13 mouse cellular contexts compared by ENCODE assay signal in the genomic region with DNA sequence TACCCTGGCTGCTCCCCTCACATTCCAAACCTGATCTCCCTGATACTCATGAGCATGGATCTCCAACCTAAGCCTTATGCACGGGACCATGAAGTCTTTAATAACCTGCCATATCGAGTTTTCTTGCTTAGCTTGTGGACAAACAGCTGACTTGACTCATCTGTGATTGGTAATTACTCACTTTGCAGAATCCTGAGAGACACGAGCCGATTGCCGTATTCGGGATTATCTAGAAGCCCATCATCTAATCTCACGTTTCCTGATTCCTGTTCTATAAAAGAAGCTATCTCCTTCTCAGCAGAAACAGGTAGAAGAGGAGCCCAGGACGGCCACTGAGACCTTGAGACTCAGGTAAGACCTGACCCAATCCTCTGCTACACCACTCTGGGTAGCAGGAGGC. TPM values are rescaled to one million over a fixed set of nuclear protein-coding genes. Genes with fewer than 3 reads are reported as not detected.
"Had no signal": no experiment of that assay in that cellular context is flagged by ENCODE, and none has a peak within 500 bp of the region (broad histone marks: within the 10 kb centered on the region; RNA-seq: fewer than 3 reads in every experiment).

A gene (plus strand): TSS at position 301 of the 400 bp plus-strand sequence.

- DNase-seq: retina, postnatal 1 day; right cerebral cortex, adult 18-20 months; right cerebral cortex, postnatal 14 days; right cerebral cortex, postnatal 25 days; right cerebral cortex, postnatal 4 days; spleen, adult 18-20 months; thymus, adult 18-20 months; thymus, adult 2 months; thymus, postnatal 14 days; thymus, postnatal 25 days; thymus, postnatal 36 days; thymus, postnatal 4 days had no signal

RNA-seq across cellular contexts. Expression of the gene that starts here (rescaled TPM):
- total RNA-seq: neutrophil, adult 5-6 weeks had no signal
